Mouse (Mus musculus): ENCODE results near the gene Nat8f2. TPM values are rescaled to one million over a fixed set of nuclear protein-coding genes. Genes with fewer than 3 reads are reported as not detected.
A peak's percentile ranks its signal among the peaks of the same experiment; 100 is the strongest.
"Not testable (repeated sequence)": the region's sequence is repeated elsewhere in the genome, so short reads cannot be mapped to it uniquely, and the experiment has no call there.

The Nat8f2 gene
- polyA plus RNA-seq (2014; fragmentation: Nextera tagmentation; extraction: Ambion mirVana), result not detected in 2 replicates

DNA sequence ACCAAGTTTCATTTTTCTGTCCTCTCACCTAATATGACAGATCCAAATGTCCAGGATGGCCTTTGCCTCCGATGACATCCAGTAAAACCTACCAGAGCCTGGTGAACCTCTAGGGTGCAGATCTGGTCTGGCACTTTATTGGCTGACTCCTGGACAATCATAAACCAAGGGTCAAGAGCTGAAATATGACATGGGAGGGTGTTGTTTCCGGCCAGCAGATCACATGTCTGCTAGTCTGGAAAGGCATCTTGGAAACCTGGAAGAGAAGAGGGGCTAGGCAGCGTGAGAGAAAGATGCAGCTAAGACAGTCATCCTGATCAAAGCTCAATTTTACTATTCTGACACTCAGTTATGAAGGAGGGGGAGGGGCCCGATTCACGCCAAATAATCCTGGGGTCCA is at the start of gene Nat8f2:
TSS of gene Nat8f2 (minus strand) at position 153 of the 400 bp plus-strand sequence.
- not testable (repeated sequence) for H3K27me3 ChIP-seq (ENCODE audit: control insufficient read depth, insufficient read depth, low read length); H3K9me3 ChIP-seq (ENCODE audit: control insufficient read depth, low read depth, low read length); H3K9ac ChIP-seq (replicated peaks; ENCODE audit: low read depth, low read length); H3K36me3 ChIP-seq (ENCODE audit: control insufficient read depth, insufficient read depth, low read length); H3K4me1 ChIP-seq (ENCODE audit: control insufficient read depth, insufficient read depth, low read length); H3K4me2 ChIP-seq (replicated peaks; ENCODE audit: low read depth, low read length); ATAC-seq (ENCODE audit: insufficient number of reproducible peaks, insufficient read depth, low FRiP score, low read depth); H3K4me3 ChIP-seq (ENCODE audit: low read depth, low read length); H3K27ac ChIP-seq (ENCODE audit: low read length)
- WGBS, result 69% methylated on average over 5 of the region's 5 CpGs

DNA sequence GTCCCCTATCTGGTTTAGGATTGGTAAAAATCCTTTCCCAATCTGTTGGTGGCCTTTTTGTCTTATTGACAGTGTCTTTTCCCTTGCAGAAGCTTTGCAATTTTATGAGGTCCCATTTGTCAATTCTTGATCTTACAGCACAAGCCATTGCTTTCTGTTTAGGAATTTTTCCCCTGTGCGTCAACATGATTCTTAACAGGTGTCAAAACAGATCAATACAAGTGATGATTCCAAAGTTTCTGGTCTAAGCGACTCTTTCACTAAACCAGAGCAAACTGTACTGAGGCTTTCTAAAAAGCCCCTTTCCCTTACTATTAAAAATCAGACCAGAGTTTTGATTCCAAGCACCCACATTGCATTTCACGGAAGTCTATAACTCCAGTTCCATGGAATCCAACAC is 49.4 kb upstream of the Nat8f2 start:
- not testable (repeated sequence) for H3K9ac ChIP-seq (replicated peaks; ENCODE audit: low read depth, low read length); H3K4me1 ChIP-seq (ENCODE audit: control insufficient read depth, insufficient read depth, low read length); H3K9me3 ChIP-seq (ENCODE audit: control insufficient read depth, low read depth, low read length); H3K4me2 ChIP-seq (replicated peaks; ENCODE audit: low read depth, low read length); H3K4me3 ChIP-seq (ENCODE audit: low read depth, low read length); H3K27ac ChIP-seq (ENCODE audit: low read length); H3K27me3 ChIP-seq (ENCODE audit: control insufficient read depth, insufficient read depth, low read length); ATAC-seq (ENCODE audit: insufficient number of reproducible peaks, insufficient read depth, low FRiP score, low read depth)
- 93% methylated on average over 3 of the region's 3 CpGs for WGBS
- peaks cover 10% of the 10 kb centered on the region for H3K36me3 ChIP-seq (ENCODE audit: control insufficient read depth, insufficient read depth, low read length)

DNA sequence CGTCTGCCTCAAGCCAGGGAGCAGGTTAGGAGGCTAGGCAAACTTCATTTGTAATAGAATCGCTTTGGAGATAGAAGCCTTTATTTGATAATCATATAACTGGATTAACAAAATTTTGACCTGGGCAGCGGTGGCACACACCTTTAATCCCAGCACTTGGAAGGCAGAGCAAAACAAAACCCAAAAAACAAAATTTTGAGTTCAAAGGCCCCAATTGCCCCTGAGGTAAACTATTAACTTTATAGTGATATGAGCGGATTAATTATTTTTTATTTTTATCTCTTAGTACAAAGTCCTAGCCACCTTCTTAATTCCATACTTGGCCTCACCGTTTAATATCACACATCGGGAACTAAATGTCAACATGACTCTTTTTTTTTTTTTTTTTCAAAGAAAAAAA is 47.6 kb upstream of the Nat8f2 start:
- peak overlapping the region; percentile 64 for H3K9ac ChIP-seq (replicated peaks; ENCODE audit: low read depth, low read length)
- peaks cover 10% of the 10 kb centered on the region; the same call in 1 of the 2 replicates for H3K4me1 ChIP-seq (ENCODE audit: control insufficient read depth, insufficient read depth, low read length)
- peak overlapping the region; percentile 64 for H3K4me3 ChIP-seq (ENCODE audit: low read depth, low read length)
- peaks cover 6% of the 10 kb centered on the region; the same call in 1 of the 2 replicates for H3K36me3 ChIP-seq (ENCODE audit: control insufficient read depth, insufficient read depth, low read length)
- peak overlapping the region; percentile 70 for H3K4me2 ChIP-seq (replicated peaks; ENCODE audit: low read depth, low read length)
- no peaks in the 10 kb centered on the region for H3K9me3 ChIP-seq (ENCODE audit: control insufficient read depth, low read depth, low read length)
- H3K27ac ChIP-seq (ENCODE audit: low read length), result no peak overlapping the region
- no peak for ATAC-seq (ENCODE audit: insufficient number of reproducible peaks, insufficient read depth, low FRiP score, low read depth)
- WGBS, result 79% methylated on average over 6 of the region's 6 CpGs
- H3K27me3 ChIP-seq (ENCODE audit: control insufficient read depth, insufficient read depth, low read length), result no peaks in the 10 kb centered on the region

DNA sequence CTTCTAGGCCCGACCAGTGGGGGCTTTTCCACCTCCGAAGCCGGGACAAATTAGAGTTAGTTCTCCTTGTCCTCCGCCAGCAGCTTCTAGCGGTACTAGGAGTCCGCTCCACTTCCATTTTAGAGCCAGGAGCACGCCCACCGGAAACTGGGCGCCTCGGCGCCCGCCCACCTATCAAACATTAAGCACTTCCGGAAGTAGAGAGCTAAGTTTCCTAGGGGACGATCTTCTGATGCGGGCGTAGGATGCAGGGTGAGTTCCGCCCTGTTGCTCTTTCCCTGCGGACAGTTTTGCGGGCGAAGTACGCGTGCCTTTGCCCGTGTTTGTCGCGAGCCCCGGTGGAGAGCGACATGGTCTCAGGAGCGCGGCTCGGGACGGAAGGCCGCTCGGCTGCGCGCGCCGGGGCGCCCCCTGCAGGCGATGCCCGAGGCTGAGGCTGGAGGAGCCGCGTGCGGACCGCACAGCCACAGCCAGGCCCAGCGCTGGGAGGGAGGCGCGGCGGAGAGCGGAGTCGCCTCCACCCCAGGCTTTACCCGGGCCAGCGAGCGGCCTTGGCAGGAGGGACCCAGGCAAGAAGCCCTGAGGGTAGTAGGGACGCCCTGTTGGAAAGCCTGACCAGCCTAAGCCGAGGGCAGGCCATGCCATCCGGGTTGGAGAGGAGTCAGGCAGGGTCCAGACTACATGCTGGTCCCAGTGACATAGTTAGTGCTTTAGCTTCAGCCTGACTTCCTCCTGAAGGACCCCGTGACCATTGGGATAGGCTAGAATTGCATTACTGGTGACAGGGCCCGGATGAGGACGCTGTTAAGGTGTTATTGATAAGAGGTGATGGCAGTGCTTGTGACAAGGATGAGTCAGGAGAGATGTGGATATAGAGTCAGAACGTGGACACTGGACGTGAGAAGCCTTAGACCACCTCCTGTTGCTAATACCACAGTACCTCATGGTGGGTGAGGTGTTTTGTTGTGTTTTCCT is 46.9 kb upstream of the Nat8f2 start, which contains the start of gene Nat8f1:
TSS of gene Nat8f1 (minus strand) at position 149 of the 975 bp plus-strand sequence.
- H3K27ac ChIP-seq (ENCODE audit: low read length), result peak within 1 kb of the TSS; percentile 83
- not testable (repeated sequence) for H3K36me3 ChIP-seq (ENCODE audit: control insufficient read depth, insufficient read depth, low read length); H3K4me1 ChIP-seq (ENCODE audit: control insufficient read depth, insufficient read depth, low read length); H3K27me3 ChIP-seq (ENCODE audit: control insufficient read depth, insufficient read depth, low read length); H3K9me3 ChIP-seq (ENCODE audit: control insufficient read depth, low read depth, low read length)
- ATAC-seq (ENCODE audit: insufficient number of reproducible peaks, insufficient read depth, low FRiP score, low read depth), result peak; percentile 97
- H3K4me3 ChIP-seq (ENCODE audit: low read depth, low read length), result peak within 1 kb of the TSS; percentile 64
- peak within 1 kb of the TSS; percentile 70 for H3K4me2 ChIP-seq (replicated peaks; ENCODE audit: low read depth, low read length)
- WGBS, result under 1% methylated on average over 59 of the region's 61 CpGs
- H3K9ac ChIP-seq (replicated peaks; ENCODE audit: low read depth, low read length), result peak within 1 kb of the TSS; percentile 64

DNA sequence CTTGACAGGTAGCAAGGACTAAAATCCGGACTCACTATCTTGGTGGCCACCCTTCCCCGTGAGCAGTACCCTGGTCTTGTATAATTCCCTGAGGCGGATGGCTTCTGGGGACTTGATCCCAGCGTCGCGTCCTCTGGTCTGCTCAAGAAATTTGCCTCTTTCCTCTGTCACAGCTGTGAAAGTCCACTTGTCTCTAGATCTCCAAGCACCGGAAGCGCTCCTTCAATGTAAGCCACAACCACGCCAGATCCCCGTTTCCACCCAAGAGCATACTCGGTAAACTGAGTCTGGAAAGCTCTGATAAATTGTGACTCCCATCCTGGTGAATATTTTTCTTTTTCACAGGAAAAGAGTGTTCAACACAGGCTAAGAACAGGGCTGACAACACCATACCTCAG is 46.2 kb upstream of the Nat8f2 start:
- WGBS, result 4% methylated on average over 11 of the region's 11 CpGs
- H3K36me3 ChIP-seq (ENCODE audit: control insufficient read depth, insufficient read depth, low read length), result no peaks in the 10 kb centered on the region
- H3K9ac ChIP-seq (replicated peaks; ENCODE audit: low read depth, low read length), result peak overlapping the region; percentile 64
- peak overlapping the region; percentile 64 for H3K4me3 ChIP-seq (ENCODE audit: low read depth, low read length)
- H3K27me3 ChIP-seq (ENCODE audit: control insufficient read depth, insufficient read depth, low read length), result no peaks in the 10 kb centered on the region
- ATAC-seq (ENCODE audit: insufficient number of reproducible peaks, insufficient read depth, low FRiP score, low read depth), result 0 out of 2 replicates have a peak, but pooled peaks have one; percentile 2
- peaks cover 10% of the 10 kb centered on the region; the same call in 1 of the 2 replicates for H3K4me1 ChIP-seq (ENCODE audit: control insufficient read depth, insufficient read depth, low read length)
- H3K27ac ChIP-seq (ENCODE audit: low read length), result peak overlapping the region; percentile 83; the same call in 1 of the 2 replicates
- H3K9me3 ChIP-seq (ENCODE audit: control insufficient read depth, low read depth, low read length), result no peaks in the 10 kb centered on the region
- peak overlapping the region; percentile 70 for H3K4me2 ChIP-seq (replicated peaks; ENCODE audit: low read depth, low read length)

DNA sequence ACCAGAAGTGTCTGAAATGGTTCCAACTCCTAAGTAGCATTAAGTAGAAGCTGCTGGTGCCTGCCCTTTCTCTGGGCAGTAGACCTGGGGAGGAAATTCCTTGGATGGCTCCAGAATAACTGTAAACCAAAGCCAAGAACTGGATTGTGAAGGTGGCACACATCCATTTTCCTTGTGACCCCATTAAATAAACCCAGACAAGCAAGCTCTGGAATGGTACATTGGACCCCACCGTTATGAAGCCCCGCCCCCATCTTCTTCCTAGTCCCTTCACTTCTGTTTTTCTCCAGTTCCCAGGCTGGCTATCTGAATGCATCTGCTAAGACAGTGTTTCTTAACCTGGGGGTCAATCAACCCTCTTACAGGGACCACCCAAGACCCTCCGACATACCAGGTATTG is 42.6 kb upstream of the Nat8f2 start, which contains the start of gene Tprkb:
TSS of gene Tprkb (plus strand) at position 279 of the 400 bp plus-strand sequence.
- Histone ChIP-seq H3K4me2 (replicated peaks; ENCODE audit: low read depth, low read length) (no peak within 1 kb of the TSS), H3K27ac (ENCODE audit: low read length) (no peak within 1 kb of the TSS), H3K9ac (replicated peaks; ENCODE audit: low read depth, low read length) (no peak within 1 kb of the TSS), H3K36me3 (ENCODE audit: control insufficient read depth, insufficient read depth, low read length) (no peaks in the 10 kb centered on the region), H3K4me3 (ENCODE audit: low read depth, low read length) (no peak within 1 kb of the TSS), H3K27me3 (ENCODE audit: control insufficient read depth, insufficient read depth, low read length) (no peaks in the 10 kb centered on the region), H3K4me1 (ENCODE audit: control insufficient read depth, insufficient read depth, low read length) (peaks cover 9% of the 10 kb centered on the region; the same call in 1 of the 2 replicates), H3K9me3 (ENCODE audit: control insufficient read depth, low read depth, low read length) (no peaks in the 10 kb centered on the region)
- WGBS, result 83% methylated on average over 3 of the region's 3 CpGs
- ATAC-seq (ENCODE audit: insufficient number of reproducible peaks, insufficient read depth, low FRiP score, low read depth), result no peak

DNA sequence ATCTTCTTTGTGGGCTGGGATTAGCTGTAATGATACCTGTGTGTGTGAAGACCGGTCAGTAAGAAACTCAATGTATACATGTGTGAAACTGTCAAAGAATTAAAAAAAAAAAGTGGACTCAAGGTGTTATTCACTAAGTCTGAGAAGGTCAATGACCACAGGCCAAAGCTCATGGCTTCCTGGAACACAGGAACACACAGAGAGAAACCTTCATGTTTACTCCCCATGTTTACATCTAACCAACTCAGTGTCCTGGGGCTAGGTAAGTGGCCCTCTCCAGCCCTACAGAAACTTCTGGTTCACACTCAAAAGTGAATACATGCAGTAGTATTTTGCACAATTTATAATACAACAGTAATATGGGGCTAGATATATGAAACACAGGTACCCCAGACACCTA is 40.7 kb upstream of the Nat8f2 start:
- peaks cover 2% of the 10 kb centered on the region; the same call in 1 of the 2 replicates for H3K4me1 ChIP-seq (ENCODE audit: control insufficient read depth, insufficient read depth, low read length)
- ATAC-seq (ENCODE audit: insufficient number of reproducible peaks, insufficient read depth, low FRiP score, low read depth), result no peak
- 88% methylated on average over 1 of the region's 1 CpGs for WGBS
- H3K27ac ChIP-seq (ENCODE audit: low read length), result no peak overlapping the region
- no peak overlapping the region for H3K9ac ChIP-seq (replicated peaks; ENCODE audit: low read depth, low read length)
- no peaks in the 10 kb centered on the region for H3K9me3 ChIP-seq (ENCODE audit: control insufficient read depth, low read depth, low read length)
- no peaks in the 10 kb centered on the region for H3K27me3 ChIP-seq (ENCODE audit: control insufficient read depth, insufficient read depth, low read length)
- H3K36me3 ChIP-seq (ENCODE audit: control insufficient read depth, insufficient read depth, low read length), result no peaks in the 10 kb centered on the region
- H3K4me3 ChIP-seq (ENCODE audit: low read depth, low read length), result no peak overlapping the region
- no peak overlapping the region for H3K4me2 ChIP-seq (replicated peaks; ENCODE audit: low read depth, low read length)

DNA sequence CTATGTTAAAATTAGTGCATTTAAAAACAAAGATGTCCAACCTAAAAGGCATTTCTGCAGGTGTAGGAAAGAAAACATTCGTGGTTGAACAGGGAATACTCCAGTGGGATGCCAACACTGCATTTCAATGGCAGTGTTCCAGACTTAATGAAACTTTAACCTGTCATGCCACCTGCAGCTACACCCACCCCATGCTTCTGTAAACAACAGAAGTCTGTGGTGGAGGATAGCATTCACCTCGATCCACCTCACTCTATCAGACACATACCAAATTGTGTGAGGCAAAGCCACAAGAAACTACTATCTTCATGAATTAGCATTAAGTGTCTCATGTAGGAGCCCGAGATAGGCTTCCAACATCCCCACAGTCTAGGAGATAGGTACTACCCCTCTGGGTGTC is 39.4 kb upstream of the Nat8f2 start:
- no peaks in the 10 kb centered on the region for H3K4me1 ChIP-seq (ENCODE audit: control insufficient read depth, insufficient read depth, low read length)
- H3K36me3 ChIP-seq (ENCODE audit: control insufficient read depth, insufficient read depth, low read length), result no peaks in the 10 kb centered on the region
- H3K4me3 ChIP-seq (ENCODE audit: low read depth, low read length), result no peak overlapping the region
- ATAC-seq (ENCODE audit: insufficient number of reproducible peaks, insufficient read depth, low FRiP score, low read depth), result no peak
- no peak overlapping the region for H3K4me2 ChIP-seq (replicated peaks; ENCODE audit: low read depth, low read length)
- no peaks in the 10 kb centered on the region for H3K9me3 ChIP-seq (ENCODE audit: control insufficient read depth, low read depth, low read length)
- no peak overlapping the region for H3K9ac ChIP-seq (replicated peaks; ENCODE audit: low read depth, low read length)
- WGBS, result 63% methylated on average over 3 of the region's 3 CpGs
- no peak overlapping the region for H3K27ac ChIP-seq (ENCODE audit: low read length)
- H3K27me3 ChIP-seq (ENCODE audit: control insufficient read depth, insufficient read depth, low read length), result no peaks in the 10 kb centered on the region
